Mouse (Mus musculus): ENCODE results near the gene Pknox1.

- TF ChIP-seq FLI1 (IDR thresholded peaks at IDR 0.05; ENCODE audit: low read length) (no peak), GATA1 (IDR thresholded peaks at IDR 0.05; ENCODE audit: borderline replicate concordance, low read length) (no peak)
Observed at GRCm38 (mm10) chr17:31574662-31575061, 10.1 kb downstream of the Pknox1 start.

All from megakaryocyte, embryonic 14.5 days (primary cell).